Mouse (Mus musculus): ENCODE data around the gene Chka.

- TF ChIP-seq CTCF (IDR thresholded peaks at IDR 0.05; ENCODE audit: control insufficient read depth, insufficient read depth, insufficient read length) (no peak), USF1 (IDR thresholded peaks at IDR 0.05; ENCODE audit: low read depth) (no peak), FOSL1 (IDR thresholded peaks at IDR 0.05; ENCODE audit: insufficient read depth, low read length, poor library complexity, severe bottlenecking) (no peak), MYOD1 (IDR thresholded peaks at IDR 0.05; ENCODE audit: control insufficient read depth, insufficient read length, low read depth) (no peak), CEBPB (IDR thresholded peaks at IDR 0.05; ENCODE audit: low read depth) (no peak), MYOG (IDR thresholded peaks at IDR 0.05; ENCODE audit: control insufficient read depth, extremely low read depth, insufficient read length) (no peak)
Measured at GRCm38 (mm10) chr19:3924868-3925267, 73.3 kb downstream of the Chka start.

All from C2C12 (cell line).